Mouse (Mus musculus) kidney, postnatal 0 days (tissue): ENCODE data around the gene Dpyd. TPM values are rescaled to one million over a fixed set of nuclear protein-coding genes. Genes with fewer than 3 reads are reported as not detected.

Source experiments
- ATAC-seq: fragments of 200-750 bp; cut with Nextera tagmentation; replicated peaks from 2 replicates; pipeline ENCODE4 v1.8.0; 2017; ENCODE audit warnings: low read depth, moderate number of reproducible peaks, moderate TSS enrichment, moderate library complexity; ENCODE audit not compliant: low FRiP score
- DNase-seq: peaks from one replicate; pipeline ENCODE4 v3.0.0-alpha.2; 2016; ENCODE audit warnings: low spot score
- H3K27ac ChIP-seq: fragments of 300-500 bp; sonication (generic); 2 replicates; pipeline ENCODE4 v1.5.1; 2014; ENCODE audit warnings: mild to moderate bottlenecking
- H3K27me3 ChIP-seq: fragments of 300-500 bp; sonication (generic); 2 replicates; pipeline ENCODE4 v1.6.1; 2014; ENCODE audit warnings: low read length, mixed read lengths; ENCODE audit not compliant: insufficient read depth
- H3K36me3 ChIP-seq: fragments of 300-500 bp; sonication (generic); 2 replicates; pipeline ENCODE4 v1.6.1; 2014; ENCODE audit warnings: low read length, mixed read lengths; ENCODE audit not compliant: insufficient read depth
- H3K4me1 ChIP-seq: fragments of 300-500 bp; sonication (generic); replicated peaks from 2 replicates; pipeline ENCODE4 v1.6.1; 2014; ENCODE audit warnings: antibody characterized with exemption, low read length, mixed read lengths; ENCODE audit not compliant: insufficient read depth
- H3K4me2 ChIP-seq: fragments of 300-500 bp; sonication (generic); 2 replicates; pipeline ENCODE4 v1.6.1; 2014; ENCODE audit warnings: mild to moderate bottlenecking, low read length, moderate library complexity, mixed read lengths
- H3K4me3 ChIP-seq: fragments of 300-500 bp; sonication (generic); replicated peaks from 2 replicates; pipeline ENCODE4 v1.5.1; 2014; ENCODE audit warnings: low read depth, low read length
- H3K9ac ChIP-seq: fragments of 300-500 bp; sonication (generic); 2 replicates; pipeline ENCODE4 v1.6.1; 2014; ENCODE audit warnings: low read depth, low read length
- H3K9me3 ChIP-seq: fragments of 300-500 bp; sonication (generic); replicated peaks from 2 replicates; pipeline ENCODE4 v1.6.1; 2016; ENCODE audit warnings: low read length, inconsistent platforms, mixed read lengths
- CTCF ChIP-seq: IDR thresholded peaks from 2 replicates; pipeline ENCODE4 v1.5.1; 2016; ENCODE audit warnings: antibody characterized with exemption, low read depth, mild to moderate bottlenecking, moderate library complexity
- WGBS: fragments of 180-500 bp; shearing (Covaris S2); extraction: QIAGEN DNeasy Blood & Tissue Kit; methylation state at CpG from one replicate; pipeline ENCODE4 v1.1.7; 2014; 5-methylcytosine and 5-hydroxymethylcytosine counted together
- polyA plus RNA-seq: library from polyadenylated mRNA; unstranded; fragments of >200 nt; fragmentation: Nextera tagmentation; extraction: Ambion mirVana; gene quantifications from 2 replicates; pipeline ENCODE4 v1.2.1, GENCODE M21; 2015

The Dpyd gene
- polyA plus RNA-seq, 1 experiment from 2014 or later, result 3.9 TPM

GRCm38 (mm10) chr3:119042611-119043010 is 480.7 kb downstream of the Dpyd start:
- 86% methylated on average over 1 of the region's 1 CpGs for WGBS
- no peaks in the 10 kb centered on the region for H3K27me3 ChIP-seq
- H3K4me2 ChIP-seq, result no peak overlapping the region
- no peaks in the 10 kb centered on the region for H3K36me3 ChIP-seq
- no peak overlapping the region for H3K4me3 ChIP-seq
- ATAC-seq (no peak), DNase-seq (no peak)
- H3K9me3 ChIP-seq, result no peaks in the 10 kb centered on the region
- no peak overlapping the region for H3K27ac ChIP-seq
- no peak overlapping the region for H3K9ac ChIP-seq
- TF ChIP-seq CTCF, result no peak
- H3K4me1 ChIP-seq, result no peaks in the 10 kb centered on the region

GRCm38 (mm10) chr3:119056144-119056543 is 494.2 kb downstream of the Dpyd start:
- Histone ChIP-seq H3K27ac (no peak overlapping the region), H3K9me3 (no peaks in the 10 kb centered on the region), H3K4me1 (no peaks in the 10 kb centered on the region), H3K9ac (no peak overlapping the region), H3K27me3 (no peaks in the 10 kb centered on the region), H3K4me3 (no peak overlapping the region), H3K4me2 (no peak overlapping the region), H3K36me3 (no peaks in the 10 kb centered on the region)
- ATAC-seq, result no peak
- no peak for DNase-seq
- TF ChIP-seq CTCF, result no peak
- 92% methylated on average over 1 of the region's 1 CpGs for WGBS

- H3K27ac ChIP-seq, result no peak overlapping the region
- ATAC-seq (no peak), DNase-seq (no peak)
- H3K4me2 ChIP-seq, result no peak overlapping the region
- no peaks in the 10 kb centered on the region for H3K9me3 ChIP-seq
- H3K36me3 ChIP-seq, result no peaks in the 10 kb centered on the region
- no peak for TF ChIP-seq CTCF
- H3K4me3 ChIP-seq, result no peak overlapping the region
- no peaks in the 10 kb centered on the region for H3K4me1 ChIP-seq
- 60% methylated on average over 4 of the region's 4 CpGs for WGBS
- no peak overlapping the region for H3K9ac ChIP-seq
- no peaks in the 10 kb centered on the region for H3K27me3 ChIP-seq
Measured at GRCm38 (mm10) chr3:119063214-119063613, 501.3 kb downstream of the Dpyd start.

- Histone ChIP-seq H3K27ac (no peak overlapping the region), H3K27me3 (no peaks in the 10 kb centered on the region), H3K4me3 (no peak overlapping the region), H3K36me3 (no peaks in the 10 kb centered on the region), H3K9ac (no peak overlapping the region), H3K4me1 (no peaks in the 10 kb centered on the region), H3K4me2 (no peak overlapping the region), H3K9me3 (no peaks in the 10 kb centered on the region)
- DNase-seq, result no peak
- no peak for ATAC-seq
- no peak for TF ChIP-seq CTCF
- 15% methylated on average over 1 of the region's 1 CpGs for WGBS
Measured at GRCm38 (mm10) chr3:119063642-119064041, 501.7 kb downstream of the Dpyd start.

GRCm38 (mm10) chr3:119064746-119065145 is 502.8 kb downstream of the Dpyd start:
- DNase-seq, result no peak
- WGBS, result 72% methylated on average over 7 of the region's 7 CpGs
- no peak for TF ChIP-seq CTCF
- no peaks in the 10 kb centered on the region for H3K27me3 ChIP-seq
- no peak overlapping the region for H3K9ac ChIP-seq
- no peak overlapping the region for H3K4me2 ChIP-seq
- H3K27ac ChIP-seq, result no peak overlapping the region
- ATAC-seq, result no peak
- no peak overlapping the region for H3K4me3 ChIP-seq
- no peaks in the 10 kb centered on the region for H3K4me1 ChIP-seq
- no peaks in the 10 kb centered on the region for H3K36me3 ChIP-seq
- no peaks in the 10 kb centered on the region for H3K9me3 ChIP-seq

- Histone ChIP-seq H3K27me3 (no peaks in the 10 kb centered on the region), H3K4me1 (no peaks in the 10 kb centered on the region), H3K4me2 (no peak overlapping the region), H3K9me3 (no peaks in the 10 kb centered on the region), H3K4me3 (no peak overlapping the region), H3K27ac (no peak overlapping the region), H3K36me3 (no peaks in the 10 kb centered on the region), H3K9ac (no peak overlapping the region)
- 85% methylated on average over 9 of the region's 9 CpGs for WGBS
- no peak for TF ChIP-seq CTCF
- ATAC-seq, result no peak
- DNase-seq, result no peak
Measured at GRCm38 (mm10) chr3:119067221-119067620, 505.3 kb downstream of the Dpyd start.

GRCm38 (mm10) chr3:119086618-119087017 is 524.7 kb downstream of the Dpyd start:
- Histone ChIP-seq H3K9me3 (no peaks in the 10 kb centered on the region), H3K27ac (no peak overlapping the region), H3K27me3 (no peaks in the 10 kb centered on the region), H3K36me3 (no peaks in the 10 kb centered on the region), H3K4me2 (no peak overlapping the region), H3K9ac (no peak overlapping the region), H3K4me1 (no peaks in the 10 kb centered on the region), H3K4me3 (no peak overlapping the region)
- ATAC-seq (no peak), DNase-seq (no peak)
- no peak for TF ChIP-seq CTCF
- WGBS, result 42% methylated on average over 1 of the region's 1 CpGs
